Mouse (Mus musculus) liver, postnatal 0 days (tissue): ENCODE results near the gene Tjp1. TPM values are rescaled to one million over a fixed set of nuclear protein-coding genes. Genes with fewer than 3 reads are reported as not detected.

Source experiments
- ATAC-seq: fragments of 200-750 bp; cut with Nextera tagmentation; 2 replicates; pipeline ENCODE4 v1.8.0; 2017; ENCODE audit warnings: mild to moderate bottlenecking, moderate library complexity
- DNase-seq: peaks from one replicate; pipeline ENCODE4 v3.0.0-alpha.2; 2016
- H3K27ac ChIP-seq: fragments of 300-500 bp; sonication (generic); 2 replicates; pipeline ENCODE4 v1.5.1; 2014; ENCODE audit warnings: antibody characterized with exemption, moderate library complexity, mild to moderate bottlenecking, low read depth
- H3K27me3 ChIP-seq: fragments of 300-500 bp; sonication (generic); 2 replicates; pipeline ENCODE4 v1.6.1; 2014; ENCODE audit warnings: low read length, control low read depth, mixed read lengths; ENCODE audit not compliant: insufficient read depth
- H3K36me3 ChIP-seq: fragments of 300-500 bp; sonication (generic); replicated peaks from 2 replicates; pipeline ENCODE4 v1.6.1; 2014; ENCODE audit warnings: mild to moderate bottlenecking, control low read depth, low read length, moderate library complexity, mixed read lengths; ENCODE audit not compliant: insufficient read depth
- H3K4me1 ChIP-seq: fragments of 300-500 bp; sonication (generic); 2 replicates; pipeline ENCODE4 v1.6.1; 2014; ENCODE audit warnings: antibody characterized with exemption, mild to moderate bottlenecking, control low read depth; ENCODE audit not compliant: insufficient read depth
- H3K4me2 ChIP-seq: fragments of 300-500 bp; sonication (generic); 2 replicates; pipeline ENCODE4 v1.6.1; 2014; ENCODE audit warnings: low read depth, mild to moderate bottlenecking, low read length, moderate library complexity, mixed read lengths
- H3K4me3 ChIP-seq: fragments of 300-500 bp; sonication (generic); 2 replicates; pipeline ENCODE4 v1.5.1; 2014; ENCODE audit warnings: low read depth, low read length
- H3K9ac ChIP-seq: fragments of 300-500 bp; sonication (generic); replicated peaks from 2 replicates; pipeline ENCODE4 v1.6.1; 2014; ENCODE audit warnings: mild to moderate bottlenecking, moderate library complexity
- H3K9me3 ChIP-seq: fragments of 300-500 bp; sonication (generic); 2 replicates; pipeline ENCODE4 v1.6.1; 2016; ENCODE audit warnings: mild to moderate bottlenecking, control low read depth, low read length, mixed read lengths
- CTCF ChIP-seq: sonication (generic); IDR thresholded peaks from 2 replicates; pipeline ENCODE4 v1.5.1; 2016; ENCODE audit warnings: antibody characterized with exemption, low read depth
- EP300 ChIP-seq: IDR thresholded peaks from 2 replicates; pipeline ENCODE4 v1.6.1; 2016; ENCODE audit warnings: antibody characterized with exemption, low read depth, mild to moderate bottlenecking
- WGBS: fragments of 180-500 bp; shearing (Covaris S2); extraction: QIAGEN DNeasy Blood & Tissue Kit; methylation state at CpG from one replicate; pipeline ENCODE4 v1.1.7; 2014; ENCODE audit not compliant: insufficient replicate concordance; 5-methylcytosine and 5-hydroxymethylcytosine counted together
- polyA plus RNA-seq: library from polyadenylated mRNA; unstranded; fragments of >200 nt; fragmentation: Nextera tagmentation; extraction: Ambion mirVana; gene quantifications from 2 replicates; pipeline ENCODE4 v1.2.1, GENCODE M21; 2015

The Tjp1 gene
- polyA plus RNA-seq, 1 experiment from 2014 or later, result 3.8 TPM

- H3K9me3 ChIP-seq, result no peaks in the 10 kb centered on the region
- H3K27ac ChIP-seq, result no peak overlapping the region
- H3K36me3 ChIP-seq, result no peaks in the 10 kb centered on the region
- no peak for TF ChIP-seq CTCF
- TF ChIP-seq EP300, result no peak
- DNase-seq (no peak), ATAC-seq (no peak)
- no peaks in the 10 kb centered on the region for H3K27me3 ChIP-seq
- H3K4me3 ChIP-seq, result no peak overlapping the region
- no peak overlapping the region for H3K4me2 ChIP-seq
- no peak overlapping the region for H3K9ac ChIP-seq
- no peaks in the 10 kb centered on the region for H3K4me1 ChIP-seq
- 60% methylated on average over 10 of the region's 10 CpGs for WGBS
Measured at GRCm38 (mm10) chr7:65513451-65514179, 14.0 kb downstream of the Tjp1 start.

DNA sequence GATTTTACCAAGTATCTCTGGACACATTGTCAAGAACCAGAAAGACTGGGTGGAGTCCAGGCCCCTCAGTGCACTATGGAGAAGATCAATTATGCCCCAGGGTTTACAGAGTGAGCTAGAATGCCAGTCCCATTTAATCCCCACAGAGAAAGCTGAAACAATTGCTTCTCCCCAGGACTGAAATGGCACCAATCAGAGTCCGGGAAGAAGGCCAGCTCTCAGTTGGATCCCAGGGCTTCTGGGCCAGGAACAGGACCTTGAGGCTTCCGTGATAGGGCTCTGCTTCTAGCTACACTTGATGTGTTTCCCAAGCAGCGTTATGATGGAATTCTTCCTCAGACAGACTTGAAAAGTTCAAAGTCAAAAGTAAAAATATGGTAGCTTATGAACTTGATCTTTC, 18.2 kb downstream of the Tjp1 start:
- Histone ChIP-seq H3K27me3 (no peaks in the 10 kb centered on the region), H3K36me3 (no peaks in the 10 kb centered on the region), H3K4me3 (no peak overlapping the region), H3K4me2 (no peak overlapping the region), H3K9ac (no peak overlapping the region), H3K4me1 (no peaks in the 10 kb centered on the region), H3K9me3 (no peaks in the 10 kb centered on the region), H3K27ac (no peak overlapping the region)
- ATAC-seq (no peak), DNase-seq (no peak)
- 66% methylated on average over 3 of the region's 3 CpGs for WGBS
- TF ChIP-seq CTCF (no peak), EP300 (no peak)

DNA sequence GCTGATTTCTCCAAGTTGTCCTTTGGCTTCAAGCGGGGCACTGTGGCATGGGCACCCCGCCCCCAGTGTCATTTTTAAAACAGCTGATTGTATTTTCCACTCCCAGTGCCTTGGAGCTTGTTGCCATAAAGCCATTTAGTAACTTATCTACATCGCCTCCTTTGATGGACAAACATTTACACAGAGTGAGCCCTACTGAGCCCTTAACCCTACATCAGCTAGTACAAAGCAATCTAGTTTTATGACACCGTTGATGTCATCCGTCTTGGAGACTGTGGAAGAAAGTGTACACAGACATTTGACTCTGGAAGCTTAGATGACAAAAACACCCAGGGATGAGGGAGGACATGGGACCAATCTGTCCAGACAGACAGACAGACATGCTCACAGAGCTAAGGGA, 20.2 kb downstream of the Tjp1 start:
- Histone ChIP-seq H3K27me3 (no peaks in the 10 kb centered on the region), H3K36me3 (no peaks in the 10 kb centered on the region), H3K9me3 (no peaks in the 10 kb centered on the region), H3K4me1 (no peaks in the 10 kb centered on the region), H3K4me2 (no peak overlapping the region), H3K4me3 (no peak overlapping the region), H3K27ac (no peak overlapping the region), H3K9ac (no peak overlapping the region)
- ATAC-seq, result no peak
- 63% methylated on average over 5 of the region's 5 CpGs for WGBS
- TF ChIP-seq EP300, result no peak
- no peak for TF ChIP-seq CTCF
- no peak for DNase-seq

DNA sequence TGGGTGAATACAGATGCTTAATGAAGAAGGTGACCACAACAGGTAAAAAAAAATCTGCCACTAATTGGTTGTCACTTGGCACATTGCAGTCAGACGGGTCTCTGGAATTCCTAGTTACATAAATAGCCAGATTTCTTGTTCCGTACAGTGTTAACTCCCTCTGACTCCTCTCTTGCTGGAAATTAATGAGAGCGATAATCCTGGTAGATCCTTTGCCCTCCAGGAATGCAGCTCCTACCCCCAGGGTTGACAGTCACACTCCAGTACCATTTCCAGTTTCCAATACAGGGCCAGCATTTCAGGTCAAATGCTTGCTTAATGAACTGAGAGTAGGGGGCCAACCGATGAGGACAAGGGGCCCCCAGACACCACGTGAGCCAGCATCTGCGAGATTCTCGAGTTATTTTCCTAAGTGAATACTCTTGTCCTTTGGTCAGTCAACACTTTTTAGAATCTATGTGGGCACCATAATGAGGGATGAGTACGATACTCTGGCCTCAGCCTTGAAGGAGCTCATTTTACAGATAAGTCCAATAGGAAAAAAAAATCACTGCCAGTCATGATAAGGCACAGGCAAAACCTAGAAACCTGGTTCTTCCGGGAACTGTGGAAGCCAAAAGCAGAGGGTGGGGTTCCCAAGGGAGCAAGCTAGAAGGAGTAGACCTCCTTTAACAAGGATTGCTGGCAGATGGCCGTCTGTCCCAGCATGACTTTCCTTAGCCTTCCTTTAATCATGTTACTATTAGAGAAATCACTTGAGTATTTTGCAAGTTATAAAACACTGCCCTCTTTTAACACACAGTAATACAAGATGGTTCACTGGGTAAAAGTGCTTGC, 24.9 kb downstream of the Tjp1 start:
- WGBS, result 69% methylated on average over 10 of the region's 10 CpGs
- Histone ChIP-seq H3K4me3 (no peak overlapping the region), H3K36me3 (no peaks in the 10 kb centered on the region), H3K4me2 (no peak overlapping the region), H3K27ac (no peak overlapping the region), H3K4me1 (no peaks in the 10 kb centered on the region), H3K27me3 (no peaks in the 10 kb centered on the region), H3K9ac (no peak overlapping the region), H3K9me3 (no peaks in the 10 kb centered on the region)
- DNase-seq (no peak), ATAC-seq (no peak)
- no peak for TF ChIP-seq EP300
- no peak for TF ChIP-seq CTCF

GRCm38 (mm10) chr7:65500746-65501145, 26.8 kb downstream of the Tjp1 start:
- TF ChIP-seq CTCF (no peak), EP300 (no peak)
- Histone ChIP-seq H3K4me1 (no peaks in the 10 kb centered on the region), H3K9ac (no peak overlapping the region), H3K36me3 (no peaks in the 10 kb centered on the region), H3K27me3 (no peaks in the 10 kb centered on the region), H3K27ac (no peak overlapping the region), H3K9me3 (no peaks in the 10 kb centered on the region), H3K4me3 (no peak overlapping the region), H3K4me2 (no peak overlapping the region)
- ATAC-seq (no peak), DNase-seq (no peak)
- 30% methylated on average over 7 of the region's 7 CpGs for WGBS

GRCm38 (mm10) chr7:65497733-65498583, 29.6 kb downstream of the Tjp1 start:
- no peaks in the 10 kb centered on the region for H3K27me3 ChIP-seq
- no peak overlapping the region for H3K4me3 ChIP-seq
- whole genome bisulfite sequencing, result 47% methylated on average over 12 of the region's 12 CpGs
- peak; percentile 77 for DNase-seq
- peak; percentile 71; the same call in 1 of the 2 replicates for ATAC-seq
- H3K9me3 ChIP-seq, result no peaks in the 10 kb centered on the region
- TF ChIP-seq CTCF (peak; percentile 83), EP300 (no peak)
- no peak overlapping the region for H3K9ac ChIP-seq
- no peaks in the 10 kb centered on the region for H3K4me1 ChIP-seq
- no peaks in the 10 kb centered on the region for H3K36me3 ChIP-seq
- H3K4me2 ChIP-seq, result no peak overlapping the region
- no peak overlapping the region for H3K27ac ChIP-seq
